Mouse (Mus musculus) midbrain, embryonic 12.5 days (tissue): ENCODE measurements around the gene Kansl3. TPM values are rescaled to one million over a fixed set of nuclear protein-coding genes. Genes with fewer than 3 reads are reported as not detected.

Source experiments
- ATAC-seq: fragments of 200-750 bp; cut with Nextera tagmentation; 2 replicates; pipeline ENCODE4 v1.8.0; 2017; ENCODE audit warnings: low read depth, moderate TSS enrichment, moderate library complexity; ENCODE audit not compliant: low FRiP score
- H3K27ac ChIP-seq: fragments of 300-500 bp; sonication (generic); replicated peaks from 2 replicates; pipeline ENCODE4 v1.5.1; 2016; ENCODE audit warnings: mild to moderate bottlenecking
- H3K27me3 ChIP-seq: fragments of 300-500 bp; sonication (generic); 2 replicates; pipeline ENCODE4 v1.6.1; 2016; ENCODE audit warnings: mild to moderate bottlenecking
- H3K36me3 ChIP-seq: fragments of 300-500 bp; sonication (generic); 2 replicates; pipeline ENCODE4 v1.6.1; 2016
- H3K4me1 ChIP-seq: fragments of 300-500 bp; sonication (generic); 2 replicates; pipeline ENCODE4 v1.6.1; 2016
- H3K4me2 ChIP-seq: fragments of 300-500 bp; sonication (generic); replicated peaks from 2 replicates; pipeline ENCODE4 v1.6.1; 2016; ENCODE audit warnings: mild to moderate bottlenecking, moderate library complexity
- H3K4me3 ChIP-seq: fragments of 300-500 bp; sonication (generic); 2 replicates; pipeline ENCODE4 v1.5.1; 2016; ENCODE audit warnings: mild to moderate bottlenecking
- H3K9ac ChIP-seq: fragments of 300-500 bp; sonication (generic); replicated peaks from 2 replicates; pipeline ENCODE4 v1.6.1; 2016; ENCODE audit warnings: mild to moderate bottlenecking, moderate library complexity
- H3K9me3 ChIP-seq: fragments of 300-500 bp; sonication (generic); 2 replicates; pipeline ENCODE4 v1.6.1; 2016; ENCODE audit warnings: mild to moderate bottlenecking
- whole genome bisulfite sequencing: fragments of 180-500 bp; shearing (Covaris S2); methylation state at CpG from one replicate; pipeline ENCODE4 v1.1.7; 2016; 5-methylcytosine and 5-hydroxymethylcytosine counted together
- polyA plus RNA-seq: library from polyadenylated mRNA; unstranded; fragments of >200 nt; fragmentation: Nextera tagmentation; extraction: Ambion mirVana; gene quantifications from 2 replicates; pipeline ENCODE4 v1.2.1, GENCODE M21; 2016

The Kansl3 gene
- polyA plus RNA-seq, 1 experiment from 2014 or later, result 49.6 TPM

DNA sequence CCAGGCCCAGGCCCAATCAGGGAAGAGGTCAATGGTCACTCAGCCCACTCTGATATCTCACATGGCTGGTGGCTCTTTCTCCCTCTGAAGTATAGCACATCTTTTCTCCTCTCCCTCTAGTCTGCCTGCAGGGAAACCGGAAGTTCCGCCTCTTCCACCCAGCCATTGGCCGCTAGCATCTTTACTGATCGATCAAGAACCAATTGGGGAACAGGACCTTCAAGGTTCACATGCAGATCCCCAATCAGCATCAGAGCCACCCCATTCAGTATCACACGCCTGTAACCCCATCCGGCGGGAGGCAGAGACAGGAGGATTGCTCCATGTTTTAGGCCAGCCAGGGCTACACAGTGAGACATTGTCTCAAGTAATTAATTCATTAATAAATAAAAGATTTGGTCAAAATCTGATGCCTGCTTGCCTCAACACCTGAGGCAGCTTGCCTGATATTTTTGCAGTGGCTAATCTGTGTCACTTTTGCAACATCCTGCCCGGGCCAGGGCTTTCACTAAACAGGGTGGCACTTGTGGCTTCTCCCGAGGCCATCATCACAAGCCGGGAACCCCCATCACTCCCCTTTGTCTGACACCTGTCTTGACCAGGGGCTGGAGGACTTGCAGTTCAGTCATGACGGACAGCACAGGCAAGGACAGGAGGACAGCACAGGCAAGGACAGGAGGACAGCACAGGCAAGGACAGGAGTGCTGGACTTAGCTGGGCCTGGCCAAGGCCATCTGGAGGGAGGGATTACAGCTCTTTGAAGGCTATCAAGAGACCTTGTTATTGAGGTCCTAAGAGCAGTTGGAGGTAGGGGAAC, 53.8 kb downstream of the Kansl3 start:
- Histone ChIP-seq H3K4me1 (no peaks in the 10 kb centered on the region), H3K36me3 (no peaks in the 10 kb centered on the region), H3K9me3 (no peaks in the 10 kb centered on the region), H3K4me3 (no peak overlapping the region), H3K4me2 (no peak overlapping the region), H3K27ac (no peak overlapping the region), H3K9ac (no peak overlapping the region), H3K27me3 (peaks cover 7% of the 10 kb centered on the region; the same call in 1 of the 2 replicates)
- 0 out of 2 replicates have a peak, but pooled peaks have one; percentile 12 for ATAC-seq
- 84% methylated on average over 11 of the region's 11 CpGs for WGBS

DNA sequence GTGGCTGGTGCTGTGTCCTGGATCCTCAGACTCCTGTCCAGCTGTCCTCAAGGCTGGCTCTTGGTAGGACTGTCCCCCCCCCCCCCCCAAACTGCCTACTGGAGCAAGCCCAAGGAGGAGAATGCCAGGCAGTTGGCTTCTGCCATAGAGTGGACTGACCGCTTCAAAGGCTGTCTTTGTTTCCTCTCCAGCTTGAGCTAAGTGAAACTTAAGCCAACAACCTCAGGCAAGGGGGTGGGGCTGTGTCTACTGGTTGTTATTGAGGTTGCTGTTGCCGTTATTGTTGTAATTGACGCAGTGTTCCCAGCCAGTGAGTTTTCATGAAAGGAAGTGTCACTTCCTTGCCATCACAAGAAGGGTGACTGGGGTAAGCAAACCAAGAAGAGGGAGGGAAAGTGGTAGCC, 59.5 kb downstream of the Kansl3 start:
- peaks cover 21% of the 10 kb centered on the region for H3K4me1 ChIP-seq
- no peak overlapping the region for H3K9ac ChIP-seq
- no peak for ATAC-seq
- no peak overlapping the region for H3K4me2 ChIP-seq
- no peak overlapping the region for H3K27ac ChIP-seq
- 15% methylated on average over 3 of the region's 3 CpGs for WGBS
- H3K4me3 ChIP-seq, result no peak overlapping the region
- H3K9me3 ChIP-seq, result no peaks in the 10 kb centered on the region
- H3K27me3 ChIP-seq, result peaks cover 30% of the 10 kb centered on the region
- H3K36me3 ChIP-seq, result no peaks in the 10 kb centered on the region

GRCm38 (mm10) chr1:36308966-36309475, 60.0 kb downstream of the Kansl3 start:
- H3K4me1 ChIP-seq, result peaks cover 21% of the 10 kb centered on the region
- H3K9ac ChIP-seq, result no peak overlapping the region
- H3K9me3 ChIP-seq, result no peaks in the 10 kb centered on the region
- 53% methylated on average over 9 of the region's 9 CpGs for WGBS
- ATAC-seq, result no peak
- no peak overlapping the region for H3K4me3 ChIP-seq
- peaks cover 35% of the 10 kb centered on the region for H3K27me3 ChIP-seq
- H3K4me2 ChIP-seq, result peak overlapping the region; percentile 75
- H3K36me3 ChIP-seq, result no peaks in the 10 kb centered on the region
- H3K27ac ChIP-seq, result no peak overlapping the region

GRCm38 (mm10) chr1:36308451-36308901, 60.5 kb downstream of the Kansl3 start:
- Histone ChIP-seq H3K36me3 (no peaks in the 10 kb centered on the region), H3K27ac (no peak overlapping the region), H3K9me3 (no peaks in the 10 kb centered on the region), H3K4me1 (peaks cover 21% of the 10 kb centered on the region), H3K9ac (peak overlapping the region; percentile 59; the same call in 1 of the 2 replicates), H3K27me3 (peaks cover 39% of the 10 kb centered on the region), H3K4me2 (peak overlapping the region; percentile 75), H3K4me3 (peak overlapping the region; percentile 58)
- no peak for ATAC-seq
- 4% methylated on average over 12 of the region's 12 CpGs for WGBS

DNA sequence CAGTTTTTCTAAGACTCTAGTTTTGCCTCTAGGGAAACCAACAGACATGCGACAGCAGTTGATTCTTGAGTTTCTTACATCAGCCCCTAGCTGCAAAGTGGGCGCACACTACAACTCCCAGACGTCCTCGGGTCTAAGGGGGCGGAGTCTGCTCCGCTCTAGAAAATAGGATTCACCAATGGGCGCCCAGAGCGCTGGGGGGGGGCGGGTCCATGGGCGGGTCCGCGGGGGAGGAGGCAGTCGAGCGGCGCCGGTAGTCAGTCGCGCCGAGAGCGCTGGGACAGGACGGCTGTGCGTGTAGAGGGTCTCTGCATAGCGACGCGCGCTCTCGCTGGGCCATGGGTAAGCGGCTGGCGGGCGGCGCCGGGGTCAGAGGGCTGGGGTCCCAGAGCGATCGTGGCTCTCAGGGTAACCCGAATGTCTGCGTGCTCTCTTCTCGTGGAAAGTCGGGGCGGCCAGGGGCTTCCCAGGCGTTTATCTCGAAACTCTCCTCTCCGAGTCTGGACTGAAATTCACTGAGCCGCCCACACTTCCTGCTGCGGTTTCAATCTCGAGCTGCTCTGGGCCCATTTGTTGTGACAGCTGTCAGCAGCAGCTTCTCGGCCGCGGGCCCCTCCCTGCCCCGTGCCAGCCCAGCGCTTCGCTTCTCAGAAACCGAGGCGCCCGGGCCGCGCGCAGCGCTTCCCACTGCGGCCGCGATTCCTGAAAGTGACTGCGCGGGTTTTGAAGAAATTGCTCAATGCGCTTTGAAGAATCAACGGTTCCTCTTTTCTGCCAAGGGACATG, 61.3 kb downstream of the Kansl3 start, which contains the start of gene Arid5a:
Arid5a (plus strand) TSS at position 239 of the 786 bp plus-strand sequence.
- Histone ChIP-seq H3K27ac (no peak within 1 kb of the TSS), H3K4me3 (peak within 1 kb of the TSS; percentile 58), H3K9me3 (no peaks in the 10 kb centered on the region), H3K4me2 (peak within 1 kb of the TSS; percentile 75), H3K4me1 (peaks cover 26% of the 10 kb centered on the region), H3K36me3 (no peaks in the 10 kb centered on the region), H3K9ac (peak within 1 kb of the TSS; percentile 59), H3K27me3 (peaks cover 39% of the 10 kb centered on the region)
- 1% methylated on average over 64 of the region's 65 CpGs for WGBS
- ATAC-seq, result peak; percentile 94

DNA sequence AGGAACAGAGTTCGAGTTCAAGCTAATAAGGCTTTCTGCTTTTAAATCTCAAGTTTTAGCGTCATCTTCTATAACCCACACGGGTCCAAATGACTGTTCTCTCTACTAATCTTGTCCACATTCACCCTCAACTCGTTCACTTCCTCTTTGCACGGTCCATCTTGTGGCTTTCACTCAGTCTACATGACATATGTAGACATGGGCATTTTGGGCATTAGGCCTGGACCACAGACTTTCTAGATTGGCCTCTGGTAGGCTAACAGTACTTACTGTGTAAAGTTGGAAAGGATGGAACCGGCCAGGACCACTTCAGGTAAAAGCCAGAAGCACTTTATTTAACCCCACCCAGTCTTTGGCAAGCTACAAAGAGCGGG, 61.9 kb downstream of the Kansl3 start:
- no peak overlapping the region for H3K4me3 ChIP-seq
- H3K9ac ChIP-seq, result no peak overlapping the region
- no peak overlapping the region for H3K27ac ChIP-seq
- H3K36me3 ChIP-seq, result no peaks in the 10 kb centered on the region
- peaks cover 45% of the 10 kb centered on the region for H3K27me3 ChIP-seq
- 0 out of 2 replicates have a peak overlapping the region, but pooled peaks have one; percentile 75 for H3K4me2 ChIP-seq
- H3K9me3 ChIP-seq, result no peaks in the 10 kb centered on the region
- H3K4me1 ChIP-seq, result peaks cover 26% of the 10 kb centered on the region
- WGBS, result 68% methylated on average over 7 of the region's 7 CpGs
- peak; percentile 20; the same call in 1 of the 2 replicates for ATAC-seq

DNA sequence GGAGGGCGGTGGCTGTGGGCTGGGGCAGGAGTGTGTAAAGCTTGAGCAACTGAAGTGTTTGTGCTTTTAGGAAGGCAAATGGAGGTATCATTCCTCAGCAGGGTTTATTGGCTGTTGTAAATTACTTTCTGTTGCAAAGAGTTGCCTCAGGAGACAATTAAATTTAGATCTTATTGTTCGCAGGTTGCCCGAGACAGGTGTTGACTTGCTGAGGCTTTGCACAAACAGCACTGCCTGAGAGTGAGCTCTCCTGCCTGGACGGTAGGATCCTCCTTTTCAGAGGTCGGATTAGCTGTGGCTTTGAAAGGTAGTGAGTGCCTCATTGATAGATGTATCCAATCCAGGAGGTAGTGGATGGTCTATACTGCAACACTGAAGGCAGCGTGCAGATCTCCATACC, 62.9 kb downstream of the Kansl3 start:
- Histone ChIP-seq H3K9ac (no peak overlapping the region), H3K27me3 (peaks cover 50% of the 10 kb centered on the region), H3K4me3 (no peak overlapping the region), H3K27ac (no peak overlapping the region), H3K4me1 (peaks cover 26% of the 10 kb centered on the region), H3K4me2 (no peak overlapping the region), H3K9me3 (no peaks in the 10 kb centered on the region), H3K36me3 (no peaks in the 10 kb centered on the region)
- 77% methylated on average over 6 of the region's 6 CpGs for WGBS
- ATAC-seq, result no peak

GRCm38 (mm10) chr1:36304764-36305163, 64.2 kb downstream of the Kansl3 start:
- WGBS, result 76% methylated on average over 7 of the region's 7 CpGs
- ATAC-seq, result no peak
- Histone ChIP-seq H3K27ac (no peak overlapping the region), H3K9ac (no peak overlapping the region), H3K36me3 (no peaks in the 10 kb centered on the region), H3K4me1 (peaks cover 24% of the 10 kb centered on the region), H3K9me3 (no peaks in the 10 kb centered on the region), H3K4me3 (no peak overlapping the region), H3K27me3 (peaks cover 57% of the 10 kb centered on the region), H3K4me2 (no peak overlapping the region)

- no peak overlapping the region for H3K27ac ChIP-seq
- peak; percentile 44 for ATAC-seq
These were observed 65.3 kb downstream of the Kansl3 start for GRCm38 (mm10) chr1:36303381-36304320.

DNA sequence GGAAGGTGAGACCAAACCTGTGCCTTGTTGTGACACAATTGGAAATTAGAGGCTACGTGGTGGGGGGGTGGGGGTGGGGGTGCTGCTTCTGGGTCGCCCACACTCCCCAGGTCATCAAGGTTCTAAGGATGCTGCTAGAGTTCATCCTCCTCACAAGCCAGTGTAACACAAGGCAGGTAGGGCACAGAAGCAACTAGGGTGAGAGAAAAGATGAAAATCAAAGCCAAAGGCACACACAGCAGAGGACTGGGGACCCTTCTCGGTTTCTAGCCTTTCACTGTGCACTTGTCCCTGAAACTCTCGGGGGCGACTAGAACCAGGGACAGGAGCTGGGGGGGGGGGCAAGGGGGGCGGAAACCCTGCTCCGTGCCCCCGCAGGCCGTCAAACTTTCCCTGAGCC, 66.0 kb downstream of the Kansl3 start:
- Histone ChIP-seq H3K27me3 (peaks cover 45% of the 10 kb centered on the region), H3K4me3 (peak overlapping the region; percentile 37), H3K4me1 (peaks cover 6% of the 10 kb centered on the region; the same call in 1 of the 2 replicates), H3K9ac (no peak overlapping the region; the same call in 1 of the 2 replicates), H3K4me2 (peak overlapping the region; percentile 62), H3K27ac (no peak overlapping the region), H3K9me3 (no peaks in the 10 kb centered on the region), H3K36me3 (no peaks in the 10 kb centered on the region)
- no peak for ATAC-seq
- whole genome bisulfite sequencing, result 22% methylated on average over 8 of the region's 9 CpGs

More at GRCm38 (mm10) chr1:36303381-36304320, 65.3 kb downstream of the Kansl3 start:
- H3K9ac ChIP-seq, result no peak overlapping the region; the same call in 1 of the 2 replicates
- peak overlapping the region; percentile 62 for H3K4me2 ChIP-seq
- peaks cover 12% of the 10 kb centered on the region for H3K4me1 ChIP-seq
- 10% methylated on average over 29 of the region's 30 CpGs for WGBS
- no peaks in the 10 kb centered on the region for H3K36me3 ChIP-seq
- H3K27me3 ChIP-seq, result peaks cover 46% of the 10 kb centered on the region
- H3K9me3 ChIP-seq, result no peaks in the 10 kb centered on the region
- H3K4me3 ChIP-seq, result peak overlapping the region; percentile 37

DNA sequence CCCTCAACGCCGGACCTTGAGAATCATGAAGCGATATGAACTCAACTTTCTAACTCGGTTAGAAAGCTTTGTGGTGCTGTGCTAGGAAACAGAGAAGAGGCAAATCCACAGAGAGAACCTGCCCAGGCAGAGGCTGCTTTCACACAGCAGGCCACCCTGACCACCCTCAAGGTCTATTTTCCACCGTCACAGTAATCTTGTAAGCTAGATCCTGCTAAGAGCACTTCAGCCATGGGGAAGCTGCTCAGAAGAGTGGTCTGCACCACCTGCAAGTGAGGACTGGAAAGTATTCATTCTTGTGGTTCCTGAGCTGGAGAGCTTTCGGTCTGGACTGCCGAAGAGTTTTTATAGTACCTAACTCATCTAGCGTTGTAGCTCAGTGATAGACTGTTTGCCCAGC, 66.7 kb downstream of the Kansl3 start:
- Histone ChIP-seq H3K4me2 (no peak overlapping the region), H3K4me1 (peaks cover 5% of the 10 kb centered on the region; the same call in 1 of the 2 replicates), H3K36me3 (no peaks in the 10 kb centered on the region), H3K9me3 (no peaks in the 10 kb centered on the region), H3K27me3 (peaks cover 51% of the 10 kb centered on the region), H3K4me3 (no peak overlapping the region), H3K9ac (no peak overlapping the region), H3K27ac (no peak overlapping the region)
- no peak for ATAC-seq
- 77% methylated on average over 8 of the region's 8 CpGs for WGBS
